Comparison of ENCODE assay signal across 8 mouse cellular contexts in the genomic region with DNA sequence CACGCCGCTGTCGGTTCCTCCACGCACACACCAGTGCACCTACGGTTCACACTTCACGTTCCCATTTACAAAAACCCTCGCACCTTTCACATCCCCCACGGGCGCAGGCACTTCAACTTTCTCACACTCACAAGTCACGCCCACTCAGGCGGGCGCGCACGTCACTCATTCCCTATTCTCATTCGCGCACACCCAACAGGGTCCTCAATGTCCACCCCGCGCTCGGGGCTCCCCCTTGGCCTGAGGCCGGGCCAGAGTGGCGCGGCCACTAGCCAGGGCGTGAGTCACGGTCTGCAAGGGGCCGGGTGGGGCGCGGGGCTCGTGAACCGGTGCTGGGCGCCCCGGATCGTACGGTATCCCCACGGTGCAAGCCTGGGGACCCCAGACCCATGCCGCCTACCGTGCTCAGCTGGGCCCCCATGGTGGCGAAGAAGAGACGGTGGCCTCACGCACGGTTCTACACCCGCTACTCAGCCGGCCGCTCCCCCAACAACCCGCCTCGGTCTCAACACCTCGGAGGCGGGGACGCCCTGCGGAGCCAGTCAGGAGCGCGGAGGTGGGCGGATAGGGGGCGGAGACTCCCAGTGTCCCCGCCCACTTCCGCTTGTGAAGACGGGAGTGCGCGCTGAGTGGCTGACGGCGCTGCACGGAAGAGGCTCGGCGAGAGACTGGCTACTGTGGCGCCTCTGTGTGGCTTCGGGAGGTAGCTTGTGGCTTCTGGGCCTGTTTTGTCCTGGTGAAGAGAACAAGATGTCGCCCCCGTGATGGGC. TPM values are rescaled to one million over a fixed set of nuclear protein-coding genes. Genes with fewer than 3 reads are reported as not detected.
DNase-seq lines count a peak whose midpoint lies in the region; ATAC-seq lines count a peak whose summit lies in the region.

No protein-coding gene starts in this region.

- under 1% methylated on average over 59 of the region's 67 CpGs for WGBS in hindbrain, embryonic 16.5 days
- WGBS in macrophage (ENCODE audit: missing documents) = under 1% methylated on average over 67 of the region's 67 CpGs

- ATAC-seq in hindbrain, embryonic 16.5 days = peak; percentile 98

- H3K4me2 ChIP-seq in hindbrain, embryonic 16.5 days (ENCODE audit: low read length) = peak overlapping the region; percentile 93

- H3K4me1 ChIP-seq in hindbrain, embryonic 16.5 days (ENCODE audit: control insufficient read depth, insufficient read depth, low read depth, low read length) = peaks cover 19% of the 10 kb centered on the region

- peaks cover 49% of the 10 kb centered on the region for H3K79me2 ChIP-seq in macrophage (ENCODE audit: inconsistent target)

- no peaks in the 10 kb centered on the region for H3K27me3 ChIP-seq in hindbrain, embryonic 16.5 days (replicated peaks; ENCODE audit: control insufficient read depth, insufficient read depth, low read length)

- no peaks in the 10 kb centered on the region for H3K36me3 ChIP-seq in hindbrain, embryonic 16.5 days (ENCODE audit: control insufficient read depth, insufficient read depth, low read length)
- H3K36me3 ChIP-seq in macrophage (ENCODE audit: inconsistent target) = no peaks in the 10 kb centered on the region

- H3K4me3 ChIP-seq in hindbrain, embryonic 16.5 days (ENCODE audit: low read length) = peak overlapping the region; percentile 99
- H3K4me3 ChIP-seq in macrophage (ENCODE audit: inconsistent target) = peak overlapping the region; percentile 49

- peak overlapping the region; percentile 94 for H3K27ac ChIP-seq in hindbrain, embryonic 16.5 days (ENCODE audit: low read depth, low read length)
- peak overlapping the region; percentile 77 for H3K27ac ChIP-seq in macrophage

- no peaks in the 10 kb centered on the region for H3K9me3 ChIP-seq in hindbrain, embryonic 16.5 days (ENCODE audit: control insufficient read depth, low read length)

- peak; percentile 97 for DNase-seq in R1 (ENCODE audit: low read depth, low spot score)
- peak; percentile 94 to 98 for DNase-seq in cerebellum, postnatal 25 days
- peak; percentile 95 to 97 for DNase-seq in frontal cortex, postnatal 36 days (ENCODE audit: low spot score in 2 of 2)
- peak; percentile 95 to 97 for DNase-seq in left cerebral cortex, adult 18-20 months (ENCODE audit: low spot score in 2 of 2)
- DNase-seq in right cerebral cortex, adult 18-20 months = peak; percentile 98
- peak; percentile 71 for DNase-seq in urinary bladder, postnatal 10 days (ENCODE audit: low spot score)

- H3K9ac ChIP-seq in hindbrain, embryonic 16.5 days (ENCODE audit: low read depth, low read length) = peak overlapping the region; percentile 96

RNA-seq across cellular contexts. Expression of gene Cyb5r3, which starts 0.5 kb away (rescaled TPM):
- polyA plus RNA-seq in hindbrain, embryonic 16.5 days (2015; fragmentation: Nextera tagmentation; extraction: Ambion mirVana) = 130 and 163 TPM in 2 replicates
- 10 to 100 TPM; 60.3 to 68.1 TPM for total RNA-seq in left cerebral cortex, adult 18-20 months (2021)
- 10 to 100 TPM; 12.0 to 63.5 (median 25.2) TPM for total RNA-seq in macrophage (2018; cell fraction: chromatin; rRNA removed)
- 100 to 1,000 TPM in 21 of 26 experiments, 10 to 100 TPM in 5; 77.6 to 133 (median 112) TPM for total RNA-seq in macrophage (2018; cell fraction: cytosol; rRNA removed)
- total RNA-seq in macrophage (2018; cell fraction: nucleus; rRNA removed) = 10 to 100 TPM; 19.6 to 67.0 (median 35.6) TPM
- 102 to 248 TPM (median 154 TPM) in 3 replicates for polyA plus RNA-seq in macrophage (2018)

RNA-seq across cellular contexts. Expression of gene Poldip3, which starts 22.7 kb away (rescaled TPM):
- polyA plus RNA-seq in hindbrain, embryonic 16.5 days (2015; fragmentation: Nextera tagmentation; extraction: Ambion mirVana) = 122 and 134 TPM in 2 replicates
- 10 to 100 TPM; 83.2 to 93.1 TPM for total RNA-seq in left cerebral cortex, adult 18-20 months (2021)
- total RNA-seq in macrophage (2018; cell fraction: chromatin; rRNA removed) = 100 to 1,000 TPM; 146 to 247 (median 200) TPM
- total RNA-seq in macrophage (2018; cell fraction: cytosol; rRNA removed) = 100 to 1,000 TPM in 2 of 26 experiments, 10 to 100 TPM in 24; 75.1 to 105 (median 86.4) TPM
- total RNA-seq in macrophage (2018; cell fraction: nucleus; rRNA removed) = 100 to 1,000 TPM; 107 to 217 (median 136) TPM
- polyA plus RNA-seq in macrophage (2018) = 48.8 to 64.2 TPM (median 61.5 TPM) in 3 replicates

RNA-seq across cellular contexts. Expression of gene Rrp7a, which starts 49.3 kb away (rescaled TPM):
- 78.2 and 93.9 TPM in 2 replicates for polyA plus RNA-seq in hindbrain, embryonic 16.5 days (2015; fragmentation: Nextera tagmentation; extraction: Ambion mirVana)
- 100 to 1,000 TPM; 154 to 189 TPM for total RNA-seq in left cerebral cortex, adult 18-20 months (2021)
- 100 to 1,000 TPM in 4 of 26 experiments, 10 to 100 TPM in 22; 35.4 to 192 (median 66.1) TPM for total RNA-seq in macrophage (2018; cell fraction: chromatin; rRNA removed)
- 10 to 100 TPM; 32.6 to 61.8 (median 46.3) TPM for total RNA-seq in macrophage (2018; cell fraction: cytosol; rRNA removed)
- total RNA-seq in macrophage (2018; cell fraction: nucleus; rRNA removed) = 100 to 1,000 TPM in 2 of 26 experiments, 10 to 100 TPM in 24; 41.1 to 136 (median 76.9) TPM
- 36.6 to 49.8 TPM (median 45.8 TPM) in 3 replicates for polyA plus RNA-seq in macrophage (2018)

Comparison
In these comparisons a context has a peak if more than half of its experiments do, and no peak if none do; other contexts are left out.
1. Peak in every context shown above with its lines: DNase-seq, ATAC-seq, H3K4me3 ChIP-seq and H3K27ac ChIP-seq.